Mouse (Mus musculus): ENCODE measurements around the gene Col28a1. TPM values are rescaled to one million over a fixed set of nuclear protein-coding genes. Genes with fewer than 3 reads are reported as not detected.

Gene Col28a1
- total RNA-seq (2021): 1 to 10 TPM; 1.0 to 1.1 TPM
- long read RNA-seq, experiment 1: 0 reads
- long read RNA-seq, experiment 2, partial matches to known transcripts: 0 of 1 reads
- long read RNA-seq, experiment 2, other reads (novel, unspliced or antisense): 1 of 1 reads

- no peak for DNase-seq (ENCODE audit: low spot score in 2 of 2)
- intact Hi-C loops (cut with DNase I): no loop called here
These were observed at the start of gene Col28a1 for GRCm38 (mm10) chr6:8192517-8192916. Gene Col28a1 (minus strand): TSS chr6:8192617.

- intact Hi-C loops (cut with DNase I): no loop called here
- no peak for DNase-seq (ENCODE audit: low spot score in 2 of 2)
These were observed 36.2 kb upstream of the Col28a1 start for GRCm38 (mm10) chr6:8228596-8228995.

GRCm38 (mm10) chr6:8227035-8227434 lies 34.6 kb upstream of the Col28a1 start:
- no peak for DNase-seq (ENCODE audit: low spot score in 2 of 2)
- intact Hi-C loops (cut with DNase I): no loop called here

GRCm38 (mm10) chr6:8210661-8211060 lies 18.2 kb upstream of the Col28a1 start:
- no peak for DNase-seq (ENCODE audit: low spot score in 2 of 2)
- intact Hi-C loops (cut with DNase I): no loop called here

GRCm38 (mm10) chr6:8209866-8210186 lies 17.4 kb upstream of the Col28a1 start:
- intact Hi-C loops (cut with DNase I): no loop called here
- no peak for DNase-seq (ENCODE audit: low spot score in 2 of 2)

GRCm38 (mm10) chr6:8209047-8209865 lies 16.8 kb upstream of the Col28a1 start, which contains the start of gene Mios:
Gene Mios (plus strand): TSS chr6:8209222.
- intact Hi-C loops (cut with DNase I): no loop called here
- peak; percentile 71 to 81 for DNase-seq (ENCODE audit: low spot score in 2 of 2)

GRCm38 (mm10) chr6:8189917-8190316 lies 2.5 kb downstream of the Col28a1 start:
- DNase-seq (ENCODE audit: low spot score in 2 of 2): no peak
- intact Hi-C loops (cut with DNase I): loop anchor here (5.0 kb wide), 2 partner anchors 123 to 458 kb away; no protein-coding TSS in a partner anchor

GRCm38 (mm10) chr6:8188599-8189233 lies 3.7 kb downstream of the Col28a1 start:
- DNase-seq (ENCODE audit: low spot score in 2 of 2): peak; percentile 47 to 63
- intact Hi-C loops (cut with DNase I): loop anchor here (5.0 kb wide), 2 partner anchors 121 to 456 kb away; no protein-coding TSS in a partner anchor

- peak; percentile 8 to 15 for DNase-seq (ENCODE audit: low spot score in 2 of 2)
- intact Hi-C loops (cut with DNase I): loop anchor here (5.0 kb wide), 1 partner anchor 331 kb away; no protein-coding TSS in a partner anchor
These were observed 13.9 kb downstream of the Col28a1 start for GRCm38 (mm10) chr6:8178397-8178941.

- no peak for DNase-seq (ENCODE audit: low spot score in 2 of 2)
- intact Hi-C loops (cut with DNase I): loop anchor here (5.0 kb wide), 1 partner anchor 329 kb away; no protein-coding TSS in a partner anchor
These were observed 16.3 kb downstream of the Col28a1 start for GRCm38 (mm10) chr6:8176116-8176515.

GRCm38 (mm10) chr6:8175346-8175745 lies 17.1 kb downstream of the Col28a1 start:
- DNase-seq (ENCODE audit: low spot score in 2 of 2): no peak
- intact Hi-C loops (cut with DNase I): loop anchor here (5.0 kb wide), 1 partner anchor 328 kb away; no protein-coding TSS in a partner anchor

GRCm38 (mm10) chr6:8174062-8174461 lies 18.4 kb downstream of the Col28a1 start:
- intact Hi-C loops (cut with DNase I): no loop called here
- DNase-seq (ENCODE audit: low spot score in 2 of 2): no peak

- intact Hi-C loops (cut with DNase I): no loop called here
These were observed 20.3 kb downstream of the Col28a1 start for GRCm38 (mm10) chr6:8172101-8172500.

GRCm38 (mm10) chr6:8164741-8165140 lies 27.7 kb downstream of the Col28a1 start:
- intact Hi-C loops (cut with DNase I): no loop called here
- DNase-seq (ENCODE audit: low spot score in 2 of 2): no peak

More at GRCm38 (mm10) chr6:8172101-8172500, 20.3 kb downstream of the Col28a1 start:
- no peak for DNase-seq (ENCODE audit: low spot score in 2 of 2)

GRCm38 (mm10) chr6:8160001-8160400 lies 32.4 kb downstream of the Col28a1 start:
- no peak for DNase-seq (ENCODE audit: low spot score in 2 of 2)
- intact Hi-C loops (cut with DNase I): no loop called here

GRCm38 (mm10) chr6:8157121-8157520 lies 35.3 kb downstream of the Col28a1 start:
- intact Hi-C loops (cut with DNase I): no loop called here
- DNase-seq (ENCODE audit: low spot score in 2 of 2): no peak

GRCm38 (mm10) chr6:8152551-8153361 lies 39.7 kb downstream of the Col28a1 start:
- DNase-seq (ENCODE audit: low spot score in 2 of 2): no peak
- intact Hi-C loops (cut with DNase I): no loop called here

GRCm38 (mm10) chr6:8148916-8149315 lies 43.5 kb downstream of the Col28a1 start:
- no peak for DNase-seq (ENCODE audit: low spot score in 2 of 2)
- intact Hi-C loops (cut with DNase I): no loop called here

- no peak for DNase-seq (ENCODE audit: low spot score in 2 of 2)
- intact Hi-C loops (cut with DNase I): no loop called here
These were observed 50.5 kb downstream of the Col28a1 start for GRCm38 (mm10) chr6:8141881-8142280.

All from left cerebral cortex, postnatal 14 days (tissue).